Mouse (Mus musculus): ENCODE data around the gene Sh2d2a. TPM values are rescaled to one million over a fixed set of nuclear protein-coding genes. Genes with fewer than 3 reads are reported as not detected.

Gene Sh2d2a
- total RNA-seq, 2 experiments from 2014 or later: 0.06 TPM; not detected in 1

Other genes starting within 250 kb of the Sh2d2a start
- 10 to 100 TPM; 15.2 to 16.4 TPM for gene Arhgef11, start 229.2 kb upstream of the Sh2d2a start, total RNA-seq (2021)
- under 1 TPM; 0.04 to 0.53 TPM for gene Lrrc71, start 98.1 kb upstream of the Sh2d2a start, total RNA-seq (2021)
- not detected for gene Ntrk1, start 51.6 kb upstream of the Sh2d2a start, total RNA-seq (2021)
- under 1 TPM; 0.25 to 0.35 TPM for gene Insrr, start 49.8 kb upstream of the Sh2d2a start, total RNA-seq (2021)
- 10 to 100 TPM; 14.4 to 17.9 TPM for gene Pear1, start 22.4 kb upstream of the Sh2d2a start, total RNA-seq (2021)
- 10 to 100 TPM; 40.1 to 40.5 TPM for gene Prcc, start 38.9 kb downstream of the Sh2d2a start, total RNA-seq (2021)
- 100 to 1,000 TPM; 152 to 161 TPM for gene Hdgf, start 59.6 kb downstream of the Sh2d2a start, total RNA-seq (2021)
- 10 to 100 TPM; 42.1 to 46.5 TPM for gene Mrpl24, start 72.8 kb downstream of the Sh2d2a start, total RNA-seq (2021)
- 1 to 10 TPM; 9.0 to 9.6 TPM for gene Isg20l2, start 83.6 kb downstream of the Sh2d2a start, total RNA-seq (2021)
- gene Rrnad1, start 84.0 kb downstream of the Sh2d2a start, total RNA-seq (2021): 1 to 10 TPM; 3.6 to 3.9 TPM
- under 1 TPM; 0.31 to 0.33 TPM for gene Crabp2, start 101.9 kb downstream of the Sh2d2a start, total RNA-seq (2021)
- 10 to 100 TPM; 37.2 to 51.2 TPM for gene Nes, start 124.3 kb downstream of the Sh2d2a start, total RNA-seq (2021)
- under 1 TPM; 0.08 to 0.16 TPM for gene Bcan, start 153.5 kb downstream of the Sh2d2a start, total RNA-seq (2021)
- under 1 TPM in 1 of 2 experiments, not detected in 1; 0.13 TPM for gene Hapln2, start 180.8 kb downstream of the Sh2d2a start, total RNA-seq (2021)
- 10 to 100 TPM; 11.3 to 15.0 TPM for gene Gpatch4, start 196.4 kb downstream of the Sh2d2a start, total RNA-seq (2021)
- gene Naxe, start 211.7 kb downstream of the Sh2d2a start, total RNA-seq (2021): 10 to 100 TPM; 47.1 to 47.4 TPM
- gene Ttc24, start 231.5 kb downstream of the Sh2d2a start, total RNA-seq (2021): not detected
- gene Iqgap3, start 235.2 kb downstream of the Sh2d2a start, total RNA-seq (2021): 1 to 10 TPM; 2.5 to 2.7 TPM